Mouse (Mus musculus): ENCODE results near the gene Celsr1.

DNA sequence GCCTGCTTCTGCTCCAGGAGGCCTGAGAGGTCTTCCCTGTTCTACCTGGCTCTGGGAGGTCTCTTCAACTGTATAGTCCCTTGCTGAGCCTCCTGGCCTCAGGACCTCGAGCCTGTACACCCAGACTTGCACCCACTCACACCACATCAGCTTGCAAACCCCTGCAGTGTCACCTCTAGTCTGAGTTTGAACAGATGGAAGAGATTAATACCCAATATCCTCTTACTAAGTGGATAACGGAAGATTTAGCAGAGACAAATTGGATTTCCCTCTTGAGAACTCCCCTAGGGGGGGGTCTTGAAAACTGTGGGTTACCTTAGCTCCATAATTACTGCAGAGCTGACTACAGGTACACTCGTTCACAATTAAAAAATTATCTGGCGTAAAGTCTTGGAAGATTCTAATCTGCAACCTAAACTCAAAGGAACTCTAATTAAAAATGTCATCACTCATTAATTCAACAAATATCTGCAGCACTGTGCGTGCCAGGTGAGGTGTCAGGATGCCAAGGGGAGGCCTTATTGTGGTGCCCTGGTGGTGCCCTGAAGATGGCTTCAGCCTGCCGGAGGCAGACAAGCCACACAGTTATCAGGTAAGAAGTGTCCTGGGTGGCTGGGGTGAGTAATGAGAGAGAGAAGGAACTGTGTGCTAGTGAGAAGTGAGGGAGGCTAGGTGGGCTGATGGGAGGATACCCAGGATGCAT lies 38.5 kb downstream of the Celsr1 start:
- TF ChIP-seq EP300 (IDR thresholded peaks at IDR 0.05; ENCODE audit: insufficient read depth, low read depth, low read length): no peak
- no peak for TF ChIP-seq CTCF (IDR thresholded peaks at IDR 0.05)
- no peak for TF ChIP-seq POLR2A (IDR thresholded peaks at IDR 0.05; ENCODE audit: insufficient read depth, low read depth, low read length)

Data from heart, adult 2 months (tissue).